Mouse (Mus musculus) kidney, adult 10 weeks (tissue): ENCODE results near the gene Ovgp1. TPM values are rescaled to one million over a fixed set of nuclear protein-coding genes. Genes with fewer than 3 reads are reported as not detected.

Experiments used
- polyA plus RNA-seq: library from polyadenylated mRNA; stranded (reverse); fragments of 350-450 nt; fragmentation: Illumina TruSeq; extraction: RNeasy Lipid Tissue Mini Kit (QIAGEN cat#74804); gene quantifications from one replicate; pipeline ENCODE4 v1.2.3, GENCODE M21; 2014; ENCODE audit warnings: low read depth, low replicate concordance

Ovgp1 gene
- polyA plus RNA-seq = 1.6 TPM

DNA sequence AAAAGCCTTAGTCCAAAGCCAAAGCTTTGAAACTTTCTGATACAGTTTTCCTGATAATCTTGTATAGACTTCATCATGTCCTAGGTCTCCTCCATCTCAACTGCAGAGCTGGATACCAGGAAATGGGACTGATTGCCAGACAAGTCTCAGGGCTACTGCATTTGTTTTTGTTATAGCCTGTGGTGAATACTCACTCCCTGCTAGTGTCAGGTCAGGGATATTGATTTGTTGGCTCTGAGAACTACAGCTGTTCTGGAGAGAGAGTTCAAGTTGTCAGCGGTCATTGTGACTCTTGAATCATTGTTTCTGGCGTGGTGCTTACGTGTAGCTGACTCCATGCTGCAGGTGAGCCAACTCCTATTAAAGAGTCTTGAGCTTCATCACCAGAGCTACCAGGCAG is at the start of gene Ovgp1:
Gene Ovgp1, plus strand, starts transcription at position 301 of the 400 bp plus-strand sequence.

DNA sequence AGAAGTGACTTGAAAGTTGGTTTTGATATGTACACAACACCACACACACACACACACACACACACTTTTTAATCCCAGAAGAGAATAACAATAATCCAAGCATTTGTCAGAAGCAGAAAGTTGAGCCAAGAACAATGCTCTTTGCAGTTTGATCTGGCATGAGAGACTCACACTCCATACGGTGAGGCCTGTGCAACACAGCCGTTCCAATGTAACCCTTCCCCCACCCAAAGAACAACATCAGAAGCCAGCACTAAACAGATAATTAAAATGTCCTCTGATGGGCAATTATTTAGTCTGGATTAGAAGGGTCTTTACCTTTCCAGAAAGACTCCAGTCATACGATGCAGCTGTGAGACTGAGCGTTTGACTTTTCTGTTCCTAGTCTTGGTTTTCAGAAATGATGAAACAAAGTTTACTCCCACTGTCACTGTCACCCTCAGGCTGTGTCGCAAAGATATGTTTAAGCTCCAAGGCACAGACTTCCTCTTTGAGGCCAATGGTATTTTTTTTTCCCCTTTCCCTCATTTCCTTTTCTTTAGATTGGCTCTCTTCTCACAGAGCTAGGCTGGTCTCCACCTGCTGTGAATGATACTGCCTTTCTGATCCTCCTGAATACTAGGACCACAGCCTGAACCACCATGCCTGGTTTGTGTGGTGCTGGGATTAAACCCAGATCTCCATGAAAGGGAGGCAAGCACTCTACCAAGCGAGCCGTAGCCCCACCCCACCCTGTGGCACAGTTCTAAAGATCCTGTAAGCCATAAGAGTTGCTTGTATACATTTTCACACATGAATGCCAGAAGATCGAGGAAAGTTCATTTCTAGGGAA is 41.1 kb upstream of the Ovgp1 start, which contains the start of gene I830077J02Rik:
Gene I830077J02Rik, minus strand, starts transcription at position 425 of the 832 bp plus-strand sequence.

DNA sequence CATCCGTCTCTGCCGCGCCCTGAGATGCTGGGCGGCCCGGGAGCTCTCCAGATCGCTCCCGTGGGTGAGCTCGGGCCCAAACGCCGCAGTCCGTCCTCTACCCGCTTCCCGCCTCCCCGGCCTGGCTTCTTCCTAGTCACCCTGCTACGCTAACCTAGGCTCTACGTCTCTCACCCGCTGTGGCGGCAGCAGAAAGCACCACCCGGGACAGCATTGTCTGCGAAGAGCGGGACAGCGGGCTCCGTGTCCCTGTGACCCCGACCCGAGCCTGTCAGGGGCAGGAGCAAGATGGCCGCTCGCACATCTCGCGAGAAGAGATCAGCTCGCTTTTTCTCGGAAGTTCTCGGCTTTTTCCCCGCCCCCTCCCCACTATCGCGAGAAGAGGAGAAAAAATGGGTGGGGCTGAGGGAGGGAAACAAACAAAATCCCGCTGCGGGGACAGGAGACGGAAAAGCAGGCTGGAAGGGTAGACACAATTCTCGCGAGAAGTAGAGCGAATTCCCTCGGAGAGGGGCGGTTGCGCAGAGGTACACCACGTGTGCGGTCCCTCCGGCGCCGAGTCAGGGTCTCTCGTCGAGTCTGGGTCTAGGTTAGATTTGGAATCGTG is 14.4 kb upstream of the Ovgp1 start, which contains the start of gene Wdr77:
Gene Wdr77, plus strand, starts transcription at position 396 of the 607 bp plus-strand sequence.

DNA sequence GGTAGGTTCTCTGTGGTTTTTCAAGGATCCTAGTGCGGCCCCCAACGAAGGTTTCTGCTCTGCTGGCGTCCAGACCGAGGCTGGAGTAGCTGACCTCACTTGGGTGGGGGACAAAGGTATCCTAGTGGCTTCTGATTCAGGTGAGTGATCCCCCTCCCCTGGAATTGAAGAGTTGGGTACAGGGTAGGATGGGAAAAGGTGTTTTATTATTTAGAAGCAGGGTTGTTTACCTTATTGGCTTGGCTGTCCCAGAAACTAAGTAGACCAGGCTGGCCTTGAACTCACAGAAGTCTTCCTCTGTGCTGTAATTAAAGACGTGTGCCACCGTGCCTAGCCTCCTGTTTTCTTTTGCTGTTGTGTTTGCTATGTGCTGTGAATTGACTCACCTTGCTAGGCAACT is 13.5 kb upstream of the Ovgp1 start, which contains the start of gene Atp5f1:
Gene Atp5f1, minus strand, starts transcription at position 101 of the 400 bp plus-strand sequence.

DNA sequence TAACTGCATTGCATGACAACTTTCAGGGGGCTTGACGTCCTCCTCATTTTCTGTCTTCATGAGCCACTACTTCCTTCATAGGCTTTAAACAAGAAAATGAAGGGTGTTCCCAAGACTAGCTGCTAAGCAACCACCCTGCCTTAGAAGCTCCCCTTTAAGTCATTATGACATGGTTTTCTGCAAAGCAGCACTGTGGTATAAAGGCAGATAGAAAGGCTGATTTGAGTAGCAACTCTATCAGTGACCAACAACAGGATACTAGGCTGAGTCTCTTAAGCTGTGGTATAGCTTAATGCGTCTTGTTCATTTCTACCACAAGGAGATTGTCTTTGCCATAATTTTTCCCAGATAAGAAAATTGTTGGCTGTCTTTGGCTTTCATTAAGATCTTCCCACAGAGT is 41.0 kb downstream of the Ovgp1 start, which contains the start of gene Pifo:
Gene Pifo, minus strand, starts transcription at position 101 of the 400 bp plus-strand sequence.

DNA sequence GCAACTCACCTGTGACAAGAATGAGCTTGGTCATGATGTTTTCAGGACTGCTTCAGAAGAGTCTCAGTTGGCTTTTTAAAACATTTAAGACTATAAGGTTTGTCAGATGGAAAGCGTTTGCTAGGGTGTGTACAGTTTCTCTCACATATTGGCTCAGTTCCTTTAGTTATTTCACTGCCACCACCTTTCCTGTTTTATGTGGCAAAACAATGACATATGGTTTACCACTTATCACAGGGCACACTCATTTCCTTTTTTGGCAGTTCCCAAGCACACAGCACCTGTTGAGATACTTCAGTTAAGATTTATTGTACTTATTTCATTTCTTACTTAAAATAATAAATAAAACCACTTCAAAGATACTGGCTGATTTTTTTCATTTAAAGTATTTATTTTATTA is 59.3 kb downstream of the Ovgp1 start, which contains the start of gene Chil5:
Gene Chil5, minus strand, starts transcription at position 34 of the 400 bp plus-strand sequence.

Other genes starting within 250 kb of the Ovgp1 start
- gene Rap1a, start 172.4 kb upstream of the Ovgp1 start, polyA plus RNA-seq = 370 TPM
- not detected for gene Adora3, start 102.9 kb upstream of the Ovgp1 start, polyA plus RNA-seq
- not detected for gene Tmigd3, start 102.8 kb upstream of the Ovgp1 start, polyA plus RNA-seq
- 0.69 TPM for gene I830077J02Rik, start 41.0 kb upstream of the Ovgp1 start, polyA plus RNA-seq
- 32.4 TPM for gene Wdr77, start 14.3 kb upstream of the Ovgp1 start, polyA plus RNA-seq
- gene Atp5f1, start 13.6 kb upstream of the Ovgp1 start, polyA plus RNA-seq = 1,836 TPM
- gene Pifo, start 40.9 kb downstream of the Ovgp1 start, polyA plus RNA-seq = not detected
- not detected for gene Chil5, start 59.1 kb downstream of the Ovgp1 start, polyA plus RNA-seq
- not detected for gene Chia1, start 139.5 kb downstream of the Ovgp1 start, polyA plus RNA-seq
- gene Chil3, start 193.9 kb downstream of the Ovgp1 start, polyA plus RNA-seq = 2.2 TPM
- gene Chil4, start 245.8 kb downstream of the Ovgp1 start, polyA plus RNA-seq = 0.97 TPM